Mouse (Mus musculus) gastrocnemius, adult 8-10 months (tissue): ENCODE data around the gene Trim62. TPM values are rescaled to one million over a fixed set of nuclear protein-coding genes. Genes with fewer than 3 reads are reported as not detected.
A peak's percentile ranks its signal among the peaks of the same experiment; 100 is the strongest.

Experiments
- DNase-seq, 2 experiments: peaks; one replicate each; pipeline ENCODE4 v3.0.0; 2022; ENCODE audit warnings: low spot score in 2 of 2
- total RNA-seq, 4 experiments: library from RNA; stranded (reverse); gene quantifications; 2 replicates each; pipeline ENCODE4 v1.2.4; 2022

Gene Trim62
- total RNA-seq, 4 experiments from 2014 or later, result 0.36 to 0.67 (median 0.45) TPM

GRCm38 (mm10) chr4:128885540-128885939 is 2.2 kb downstream of the Trim62 start:
- no peak for DNase-seq

GRCm38 (mm10) chr4:128886571-128886970 is 3.2 kb downstream of the Trim62 start:
- DNase-seq, result no peak

- no peak for DNase-seq
These were observed 3.6 kb downstream of the Trim62 start for GRCm38 (mm10) chr4:128887026-128887425.

GRCm38 (mm10) chr4:128887641-128888091 is 4.3 kb downstream of the Trim62 start:
- no peak for DNase-seq

GRCm38 (mm10) chr4:128888436-128888990 is 5.1 kb downstream of the Trim62 start:
- DNase-seq, result no peak

GRCm38 (mm10) chr4:128889752-128890630 is 6.6 kb downstream of the Trim62 start:
- no peak for DNase-seq

GRCm38 (mm10) chr4:128891157-128891556 is 7.8 kb downstream of the Trim62 start:
- DNase-seq, result peak in 1 of 2 experiments; percentile 11

GRCm38 (mm10) chr4:128891746-128892145 is 8.4 kb downstream of the Trim62 start:
- DNase-seq, result no peak

- no peak for DNase-seq
These were observed 8.8 kb downstream of the Trim62 start for GRCm38 (mm10) chr4:128892188-128892587.

GRCm38 (mm10) chr4:128894112-128894511 is 10.7 kb downstream of the Trim62 start:
- DNase-seq, result no peak

GRCm38 (mm10) chr4:128895841-128896240 is 12.5 kb downstream of the Trim62 start:
- no peak for DNase-seq

GRCm38 (mm10) chr4:128896667-128897066 is 13.3 kb downstream of the Trim62 start:
- no peak for DNase-seq

- DNase-seq, result no peak
These were observed 14.6 kb downstream of the Trim62 start for GRCm38 (mm10) chr4:128897911-128898421.

- no peak for DNase-seq
These were observed 16.0 kb downstream of the Trim62 start for GRCm38 (mm10) chr4:128899332-128899731.

GRCm38 (mm10) chr4:128900484-128900883 is 17.1 kb downstream of the Trim62 start:
- DNase-seq, result no peak

GRCm38 (mm10) chr4:128902390-128902789 is 19.0 kb downstream of the Trim62 start:
- DNase-seq, result no peak

- no peak for DNase-seq
These were observed 20.8 kb downstream of the Trim62 start for GRCm38 (mm10) chr4:128904035-128904800.

GRCm38 (mm10) chr4:128905251-128905650 is 21.9 kb downstream of the Trim62 start:
- no peak for DNase-seq

GRCm38 (mm10) chr4:128906757-128907156 is 23.4 kb downstream of the Trim62 start:
- no peak for DNase-seq

- no peak for DNase-seq
These were observed 24.0 kb downstream of the Trim62 start for GRCm38 (mm10) chr4:128907238-128907968.
